Mouse (Mus musculus) liver, adult (tissue): ENCODE results near the gene Cldn14.

ENCODE experiments used
- GATA4 ChIP-seq: IDR thresholded peaks from 2 replicates; pipeline ENCODE4 v1.6.1; 2014; ENCODE audit warnings: mild to moderate bottlenecking, low read length; ENCODE audit not compliant: insufficient replicate concordance

The Cldn14 gene

GRCm38 (mm10) chr16:93974278-93974677, 34.4 kb downstream of the Cldn14 start:
- no peak for TF ChIP-seq GATA4

DNA sequence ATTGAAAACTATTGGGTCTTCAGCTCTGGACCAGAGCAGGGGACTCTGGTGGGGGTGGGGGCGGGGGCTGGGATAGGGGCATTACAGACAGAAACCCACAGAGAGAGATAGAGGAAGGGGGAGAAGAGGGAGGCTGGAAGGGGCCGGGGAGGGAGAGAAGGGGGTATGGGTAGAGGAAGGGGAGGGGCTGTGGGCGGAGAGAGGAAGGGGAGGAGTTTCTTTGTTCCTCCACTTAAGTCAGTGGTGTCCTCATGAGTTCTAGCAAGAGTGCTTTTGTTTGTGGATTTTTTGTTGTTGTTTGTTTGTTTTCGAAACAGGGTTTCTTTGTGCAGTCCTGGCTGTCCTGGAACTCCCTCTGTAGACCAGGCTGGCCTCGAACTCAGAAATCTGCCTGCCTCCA, 35.1 kb downstream of the Cldn14 start:
- TF ChIP-seq GATA4: no peak

DNA sequence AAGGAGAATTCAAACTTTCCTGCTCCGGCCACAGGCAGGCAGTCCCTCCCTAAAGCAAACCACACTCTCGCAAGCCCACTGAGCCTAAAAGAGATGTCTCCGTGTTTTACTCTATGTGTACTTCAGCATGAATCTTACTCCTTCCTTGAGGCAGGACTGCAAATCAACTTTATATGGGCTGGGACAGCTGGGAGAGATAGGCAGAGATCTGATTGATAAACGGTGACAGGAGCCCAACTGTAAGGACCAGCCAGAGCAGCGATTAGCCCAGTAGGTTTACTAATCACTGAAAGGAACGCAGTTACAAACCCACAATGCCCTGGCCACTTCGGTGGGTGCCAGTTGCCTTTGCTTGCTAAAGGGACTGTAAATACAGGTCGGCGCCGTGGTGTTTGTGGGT, 35.5 kb downstream of the Cldn14 start:
- no peak for TF ChIP-seq GATA4

- TF ChIP-seq GATA4: no peak
Measured at GRCm38 (mm10) chr16:93971046-93971445, 37.6 kb downstream of the Cldn14 start.

GRCm38 (mm10) chr16:93967893-93968292, 40.7 kb downstream of the Cldn14 start:
- TF ChIP-seq GATA4: no peak

GRCm38 (mm10) chr16:93962283-93962682, 46.4 kb downstream of the Cldn14 start:
- no peak for TF ChIP-seq GATA4

DNA sequence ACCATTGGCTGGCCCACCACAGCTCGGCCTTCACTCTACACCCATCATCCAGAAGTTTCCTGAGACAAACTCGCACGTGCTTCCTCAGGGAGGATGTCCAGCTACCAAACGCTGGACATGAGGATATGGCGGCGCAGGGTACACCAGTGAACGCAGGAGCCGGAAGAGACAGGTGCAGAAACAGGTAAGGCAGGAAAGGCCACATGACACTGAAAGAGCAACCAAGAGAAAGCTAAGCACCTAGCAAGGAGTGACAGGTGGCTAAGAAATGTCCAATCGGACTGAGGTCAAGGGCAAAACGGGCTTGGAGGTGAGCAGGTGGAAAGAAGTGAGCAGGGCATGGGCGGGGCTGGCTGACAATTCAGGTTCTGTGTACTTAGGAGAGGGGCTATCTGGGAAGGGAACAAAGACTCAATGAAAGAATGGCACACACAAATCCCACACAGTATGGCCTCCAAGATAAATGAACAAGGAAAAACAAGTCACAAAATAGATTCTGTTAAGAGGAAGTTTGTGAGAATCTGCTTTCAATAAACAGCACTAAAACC, 47.5 kb downstream of the Cldn14 start:
- no peak for TF ChIP-seq GATA4

- TF ChIP-seq GATA4: no peak
Measured at GRCm38 (mm10) chr16:93960495-93960894, 48.1 kb downstream of the Cldn14 start.

GRCm38 (mm10) chr16:93957402-93957801, 51.2 kb downstream of the Cldn14 start:
- TF ChIP-seq GATA4: no peak

DNA sequence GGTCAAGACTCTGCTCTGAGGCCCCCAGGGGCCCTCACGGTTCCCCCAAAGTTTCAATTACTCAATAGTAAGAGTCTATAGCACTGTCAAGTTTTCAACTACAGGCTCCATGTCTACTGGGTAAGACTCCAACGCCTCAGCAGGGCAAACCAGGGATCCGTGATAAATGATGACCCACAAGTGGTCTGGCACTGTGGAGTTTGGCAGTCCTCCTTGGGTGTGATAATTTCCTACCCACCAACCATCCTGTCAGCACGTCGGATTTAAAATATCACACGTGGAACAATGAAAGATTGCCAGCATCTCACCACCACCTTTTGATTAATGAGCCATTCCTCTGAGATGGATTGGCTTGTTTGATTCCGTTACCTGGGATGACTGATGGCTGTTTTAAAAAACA, 51.7 kb downstream of the Cldn14 start:
- no peak for TF ChIP-seq GATA4

- TF ChIP-seq GATA4: no peak
Measured at GRCm38 (mm10) chr16:93947396-93947795, 61.2 kb downstream of the Cldn14 start.

GRCm38 (mm10) chr16:93944301-93944700, 64.3 kb downstream of the Cldn14 start:
- TF ChIP-seq GATA4: no peak

DNA sequence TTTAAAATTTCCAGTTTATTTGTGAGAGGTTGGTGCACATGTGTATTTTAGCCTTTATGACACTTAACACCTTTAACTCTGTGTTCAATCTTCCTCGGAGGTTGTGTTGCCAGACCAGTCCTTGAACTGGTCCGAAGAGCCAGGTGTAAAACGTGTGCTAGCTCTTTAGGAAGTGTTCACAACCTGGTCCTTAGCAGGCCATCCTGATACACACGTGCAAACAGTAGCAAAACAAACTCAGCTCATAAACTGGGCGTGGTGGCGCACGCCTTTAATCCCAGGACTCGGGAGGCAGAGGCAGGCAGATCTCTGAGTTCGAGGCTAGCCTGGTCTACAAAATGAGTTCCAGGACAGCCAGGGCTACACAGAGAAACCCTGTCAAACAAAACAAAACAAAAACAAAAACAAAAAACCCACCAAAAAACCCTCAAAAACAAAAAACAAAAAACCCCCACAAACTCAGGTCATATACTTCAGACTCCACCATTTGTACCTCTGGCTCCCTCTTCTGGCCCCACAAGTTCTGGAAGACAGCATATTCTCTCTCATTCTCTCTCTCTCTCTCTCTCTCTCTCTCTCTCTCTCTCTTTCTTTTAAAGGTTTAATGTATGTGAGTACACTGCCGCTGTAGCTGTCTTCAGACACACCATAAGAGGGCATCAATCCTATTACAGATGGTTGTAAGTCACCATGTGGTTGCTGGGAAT, 65.7 kb downstream of the Cldn14 start:
- TF ChIP-seq GATA4: no peak

GRCm38 (mm10) chr16:93941781-93942567, 66.7 kb downstream of the Cldn14 start:
- TF ChIP-seq GATA4: no peak

- TF ChIP-seq GATA4: no peak
Measured at GRCm38 (mm10) chr16:93939961-93940360, 68.7 kb downstream of the Cldn14 start.

DNA sequence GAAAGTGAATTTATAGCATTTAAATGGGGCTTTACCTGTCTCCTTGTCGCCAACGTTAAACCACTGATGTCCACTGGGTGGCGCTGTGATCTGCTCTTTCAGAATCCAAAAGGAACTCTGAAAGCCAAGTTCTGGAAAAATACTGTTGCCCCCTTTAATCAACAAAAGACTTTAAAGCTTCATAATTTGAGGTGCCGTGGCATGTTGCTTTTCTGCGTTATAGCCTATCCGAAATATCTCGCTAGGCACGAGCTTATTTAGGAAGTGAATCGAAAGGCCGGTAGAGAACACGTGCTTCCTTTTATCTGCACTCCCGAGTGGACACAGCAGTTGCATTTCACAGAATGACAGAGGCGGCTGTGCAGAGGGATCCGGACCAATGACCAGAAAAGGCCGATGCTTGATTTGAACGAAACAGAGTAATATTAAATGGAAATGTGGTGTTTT, 70.2 kb downstream of the Cldn14 start:
- TF ChIP-seq GATA4: no peak
